Mouse (Mus musculus): ENCODE data around the gene Gba2. TPM values are rescaled to one million over a fixed set of nuclear protein-coding genes. Genes with fewer than 3 reads are reported as not detected.

Gba2 gene
- polyA plus RNA-seq, 1 experiment from 2014 or later = 26.9 TPM

DNA sequence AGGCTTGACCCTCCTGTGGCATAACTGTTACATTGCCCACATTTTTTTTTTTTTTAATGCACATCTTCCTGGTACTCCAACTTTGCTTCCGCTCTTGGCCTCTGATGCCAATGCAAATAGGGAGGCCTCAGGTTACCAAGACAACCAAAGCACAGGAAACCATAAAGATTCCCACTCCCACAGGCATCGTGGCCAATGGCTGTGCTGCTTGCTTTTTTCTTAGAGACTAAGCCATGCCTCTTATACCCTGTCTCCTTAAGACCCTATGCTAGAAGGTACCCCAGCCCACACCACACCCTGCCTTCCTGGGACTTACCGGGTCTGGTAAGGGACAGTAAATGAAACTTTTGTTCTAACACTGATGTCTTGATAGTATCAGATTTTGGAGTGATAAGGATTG lies 14.8 kb upstream of the Gba2 start:
- Histone ChIP-seq H3K9ac (no peak overlapping the region), H3K36me3 (no peaks in the 10 kb centered on the region), H3K4me1 (peaks cover 4% of the 10 kb centered on the region; the same call in 1 of the 2 replicates), H3K4me2 (replicated peaks) (no peak overlapping the region), H3K27me3 (no peaks in the 10 kb centered on the region), H3K4me3 (no peak overlapping the region), H3K9me3 (no peaks in the 10 kb centered on the region), H3K27ac (no peak overlapping the region)
- 53% methylated on average over 3 of the region's 3 CpGs for WGBS
- no peak for ATAC-seq (ENCODE audit: low FRiP score, low read depth)

DNA sequence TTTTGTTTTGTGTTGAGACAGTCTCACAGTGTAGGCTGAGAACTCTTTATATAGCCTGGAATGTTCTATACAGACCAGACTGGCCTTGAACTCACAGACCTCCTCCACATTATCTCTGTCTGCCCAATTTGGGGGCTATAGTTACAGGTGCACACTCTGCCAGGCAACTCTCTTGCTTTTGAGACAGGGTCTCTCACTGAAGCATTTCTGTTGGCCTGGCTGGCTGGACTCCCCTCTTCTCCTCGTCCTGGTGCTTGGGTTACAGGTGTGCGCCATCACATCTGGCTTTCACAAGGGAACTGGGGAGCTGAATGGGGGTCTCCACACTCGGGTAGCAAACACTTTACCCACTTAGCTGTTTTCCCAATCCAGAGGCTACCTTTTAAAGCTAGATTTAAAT lies 13.3 kb upstream of the Gba2 start:
- no peak overlapping the region for H3K4me2 ChIP-seq (replicated peaks)
- ATAC-seq (ENCODE audit: low FRiP score, low read depth) = no peak
- H3K9me3 ChIP-seq = no peaks in the 10 kb centered on the region
- WGBS = 59% methylated on average over 3 of the region's 3 CpGs
- H3K4me3 ChIP-seq = no peak overlapping the region
- H3K36me3 ChIP-seq = no peaks in the 10 kb centered on the region
- peaks cover 9% of the 10 kb centered on the region for H3K4me1 ChIP-seq
- no peak overlapping the region for H3K9ac ChIP-seq
- H3K27me3 ChIP-seq = no peaks in the 10 kb centered on the region
- H3K27ac ChIP-seq = no peak overlapping the region

DNA sequence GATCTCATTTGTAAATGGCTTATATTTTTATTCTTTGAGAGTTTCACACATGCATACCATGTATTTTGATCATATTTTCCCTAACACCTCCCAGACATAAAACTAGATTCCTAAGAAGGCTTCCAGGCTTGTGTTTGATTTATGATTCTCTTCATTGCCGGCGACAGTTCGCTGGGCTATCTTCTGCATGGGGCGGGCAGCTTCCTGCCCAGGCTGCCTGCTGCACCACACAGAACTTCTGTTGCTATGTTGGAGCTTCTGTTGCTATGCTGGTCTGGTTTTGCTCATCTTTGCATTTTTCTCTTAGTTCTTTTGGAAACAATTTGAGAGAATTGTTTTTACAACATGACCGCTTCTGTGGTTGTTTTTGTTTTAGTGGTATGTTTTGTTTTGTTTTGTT lies 12.9 kb upstream of the Gba2 start:
- 73% methylated on average over 5 of the region's 5 CpGs for WGBS
- no peak for ATAC-seq (ENCODE audit: low FRiP score, low read depth)
- Histone ChIP-seq H3K9me3 (no peaks in the 10 kb centered on the region), H3K27me3 (no peaks in the 10 kb centered on the region), H3K4me3 (no peak overlapping the region), H3K36me3 (no peaks in the 10 kb centered on the region), H3K4me1 (peaks cover 9% of the 10 kb centered on the region), H3K27ac (no peak overlapping the region), H3K9ac (no peak overlapping the region), H3K4me2 (replicated peaks) (no peak overlapping the region)

DNA sequence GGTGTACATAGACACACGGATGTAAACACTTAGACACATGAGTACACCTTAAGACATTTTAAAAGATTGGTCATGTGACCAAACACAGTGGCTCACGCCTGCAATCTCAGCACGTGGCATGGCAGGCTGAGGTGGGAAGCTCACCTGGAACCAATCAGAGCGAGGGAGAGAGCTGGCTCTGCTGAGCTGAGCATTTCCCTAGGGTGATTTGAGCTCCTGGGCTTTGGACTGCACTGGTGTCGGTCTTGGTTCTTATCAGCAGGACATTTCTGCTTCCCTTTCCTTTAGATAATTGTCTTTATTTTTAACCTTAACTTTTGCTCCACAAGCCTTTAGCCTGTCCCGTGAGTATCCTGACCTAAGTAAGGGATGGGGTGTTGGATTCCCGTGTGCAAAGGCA lies 9.0 kb upstream of the Gba2 start:
- WGBS = 40% methylated on average over 7 of the region's 7 CpGs
- H3K27me3 ChIP-seq = no peaks in the 10 kb centered on the region
- no peak overlapping the region for H3K4me3 ChIP-seq
- no peak overlapping the region for H3K27ac ChIP-seq
- peaks cover 5% of the 10 kb centered on the region for H3K4me1 ChIP-seq
- H3K36me3 ChIP-seq = peaks cover 26% of the 10 kb centered on the region
- H3K9me3 ChIP-seq = no peaks in the 10 kb centered on the region
- no peak overlapping the region for H3K9ac ChIP-seq
- H3K4me2 ChIP-seq (replicated peaks) = no peak overlapping the region
- 0 out of 2 replicates have a peak, but pooled peaks have one; percentile 10 for ATAC-seq (ENCODE audit: low FRiP score, low read depth)

DNA sequence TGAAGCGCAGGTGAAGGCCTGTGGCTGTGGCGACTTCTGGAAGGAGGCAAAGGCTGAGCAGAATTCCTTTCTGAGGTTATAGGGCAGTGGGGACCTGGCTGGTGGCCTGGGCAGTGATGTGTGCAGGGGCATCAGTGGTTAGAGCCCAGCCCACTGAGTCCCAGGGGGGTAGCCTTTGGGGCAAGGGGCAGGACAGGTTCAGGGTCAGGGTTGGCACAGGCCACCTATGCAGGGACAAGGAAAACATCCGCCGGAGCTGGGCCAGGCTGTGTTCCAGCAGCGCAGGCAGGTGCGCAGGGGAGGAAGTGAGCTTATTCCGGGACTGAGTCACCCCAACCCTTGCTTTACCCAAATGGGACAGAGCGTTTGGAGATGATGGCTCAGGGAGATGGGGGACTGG lies 7.7 kb upstream of the Gba2 start:
- Histone ChIP-seq H3K9me3 (no peaks in the 10 kb centered on the region), H3K4me3 (no peak overlapping the region), H3K27me3 (no peaks in the 10 kb centered on the region), H3K36me3 (peaks cover 38% of the 10 kb centered on the region), H3K9ac (peak overlapping the region; percentile 25; the same call in 1 of the 2 replicates), H3K4me2 (replicated peaks) (no peak overlapping the region), H3K27ac (no peak overlapping the region), H3K4me1 (peaks cover 5% of the 10 kb centered on the region)
- WGBS = 68% methylated on average over 8 of the region's 8 CpGs
- no peak; the same call in 1 of the 2 replicates for ATAC-seq (ENCODE audit: low FRiP score, low read depth)

DNA sequence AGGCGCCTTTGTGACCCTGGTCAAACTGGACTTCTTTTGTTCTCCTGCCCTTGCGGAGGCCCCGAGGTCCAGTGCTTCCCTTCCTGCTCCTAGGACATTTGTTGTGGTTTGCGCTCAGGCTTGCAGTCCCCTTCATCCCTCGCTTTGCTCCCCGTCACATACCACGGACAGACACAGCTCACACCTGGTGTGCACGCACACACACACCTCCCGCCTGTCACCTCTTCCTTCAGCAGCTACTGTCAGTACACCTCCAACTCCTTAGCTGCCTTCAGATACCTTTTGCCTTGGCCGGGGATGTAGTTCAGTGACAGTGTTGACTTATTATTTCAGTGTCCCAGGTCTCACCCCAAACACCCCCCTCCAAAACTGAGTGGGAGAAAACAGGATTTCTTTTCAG lies 7.0 kb upstream of the Gba2 start:
- Histone ChIP-seq H3K27ac (no peak overlapping the region), H3K9ac (no peak overlapping the region), H3K36me3 (peaks cover 46% of the 10 kb centered on the region), H3K4me2 (replicated peaks) (no peak overlapping the region), H3K4me1 (peaks cover 5% of the 10 kb centered on the region), H3K9me3 (no peaks in the 10 kb centered on the region), H3K4me3 (no peak overlapping the region), H3K27me3 (no peaks in the 10 kb centered on the region)
- no peak for ATAC-seq (ENCODE audit: low FRiP score, low read depth)
- 66% methylated on average over 9 of the region's 10 CpGs for WGBS

DNA sequence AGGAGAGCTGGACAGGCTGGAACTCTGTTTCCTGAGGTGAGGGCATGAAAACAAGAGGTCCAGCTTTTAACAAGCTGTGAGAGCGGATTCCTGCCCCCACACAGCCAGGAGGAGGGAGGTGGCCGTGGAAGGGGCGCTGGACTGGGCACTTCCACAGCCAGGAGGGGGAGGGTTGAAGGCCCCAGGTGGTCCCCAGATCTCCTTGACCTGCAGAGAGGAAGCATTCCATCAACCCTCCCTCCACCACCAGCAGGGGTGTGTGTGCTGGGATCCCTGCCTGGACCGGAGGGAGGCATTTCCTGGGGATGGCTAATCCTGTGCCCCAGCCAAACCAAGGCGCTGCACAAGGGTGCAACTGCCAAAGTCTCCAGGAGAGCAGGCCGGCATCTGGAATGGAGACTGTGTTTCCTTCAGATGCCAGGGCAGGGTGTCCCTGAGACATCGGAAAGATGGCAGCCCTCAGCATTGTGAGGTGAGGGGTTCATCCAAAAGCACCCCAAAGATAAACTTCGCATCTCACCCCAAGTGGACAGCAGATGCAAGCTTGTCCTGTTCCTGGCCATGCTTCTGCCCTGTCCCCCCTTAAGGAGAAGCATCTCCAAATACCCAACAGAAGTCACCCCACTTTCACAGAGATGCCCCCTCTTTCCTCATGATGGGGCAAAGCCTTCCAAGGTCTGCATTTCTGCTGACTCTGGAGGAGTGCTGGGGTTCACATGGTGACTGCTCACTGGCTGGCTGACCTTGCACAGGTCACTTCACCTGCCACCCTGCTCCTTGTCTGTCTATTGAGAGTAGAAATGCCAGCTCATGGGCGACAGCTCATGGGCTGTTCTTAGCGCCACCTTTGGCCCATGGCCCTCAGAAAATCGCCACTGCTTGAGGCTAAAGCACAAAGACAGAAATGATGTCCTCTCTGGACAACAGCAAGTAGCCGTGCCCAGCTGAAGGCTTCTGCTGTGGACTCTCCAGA lies 6.1 kb upstream of the Gba2 start, which contains the start of gene Msmp:
TSS of gene Msmp (minus strand) at position 51 of the 973 bp plus-strand sequence.
- ATAC-seq (ENCODE audit: low FRiP score, low read depth) = no peak
- Histone ChIP-seq H3K4me1 (peaks cover 13% of the 10 kb centered on the region), H3K4me3 (no peak within 1 kb of the TSS), H3K4me2 (replicated peaks) (no peak within 1 kb of the TSS), H3K9me3 (no peaks in the 10 kb centered on the region), H3K27me3 (no peaks in the 10 kb centered on the region), H3K9ac (peak within 1 kb of the TSS; percentile 13; the same call in 1 of the 2 replicates), H3K36me3 (peaks cover 51% of the 10 kb centered on the region), H3K27ac (no peak within 1 kb of the TSS; the same call in 1 of the 2 replicates)
- 66% methylated on average over 12 of the region's 12 CpGs for WGBS

DNA sequence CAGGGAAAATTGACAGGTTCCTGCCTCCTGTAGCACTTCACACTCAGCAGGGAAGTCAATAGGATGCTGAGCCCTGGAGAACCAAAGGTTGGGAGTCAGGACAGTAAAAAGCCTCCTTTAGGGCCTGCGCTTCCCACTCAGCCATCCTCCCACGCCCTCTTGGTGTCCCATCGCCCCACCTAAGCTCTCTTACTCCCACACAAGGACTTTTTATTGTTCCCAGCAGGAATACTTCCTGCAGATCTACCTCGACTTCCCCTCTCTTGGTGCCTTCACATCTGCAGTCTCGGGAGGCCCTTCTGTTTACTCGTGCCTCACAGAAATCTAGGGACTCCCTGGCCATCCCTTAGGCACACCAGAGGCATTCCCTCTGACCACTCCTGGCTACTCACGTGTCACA lies 4.7 kb upstream of the Gba2 start:
- no peak overlapping the region for H3K4me3 ChIP-seq
- H3K9ac ChIP-seq = no peak overlapping the region; the same call in 1 of the 2 replicates
- H3K4me2 ChIP-seq (replicated peaks) = no peak overlapping the region
- no peak overlapping the region for H3K27ac ChIP-seq
- peaks cover 51% of the 10 kb centered on the region for H3K36me3 ChIP-seq
- peaks cover 18% of the 10 kb centered on the region for H3K4me1 ChIP-seq
- 62% methylated on average over 7 of the region's 7 CpGs for WGBS
- no peaks in the 10 kb centered on the region for H3K9me3 ChIP-seq
- ATAC-seq (ENCODE audit: low FRiP score, low read depth) = no peak
- H3K27me3 ChIP-seq = no peaks in the 10 kb centered on the region

DNA sequence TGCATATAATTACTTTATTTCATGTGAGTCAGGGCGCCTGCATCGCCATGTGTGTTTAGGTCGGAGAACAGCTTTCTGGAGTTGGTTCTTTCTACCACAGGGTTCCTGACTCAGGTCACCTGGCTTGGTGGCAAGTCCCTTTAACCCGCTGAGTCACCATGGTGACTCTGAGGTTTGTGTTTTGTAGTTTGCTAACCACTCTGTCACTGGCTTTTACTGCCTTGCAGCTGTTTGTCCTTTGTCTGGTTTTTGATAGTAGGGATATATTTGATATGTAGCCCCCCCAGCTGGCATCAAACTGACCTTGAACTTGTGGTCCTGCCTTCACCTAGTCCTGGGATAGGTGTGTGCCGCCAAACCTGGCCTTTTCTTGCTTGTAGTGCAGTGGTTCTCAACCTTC lies 3.6 kb upstream of the Gba2 start:
- no peak for ATAC-seq (ENCODE audit: low FRiP score, low read depth)
- no peaks in the 10 kb centered on the region for H3K9me3 ChIP-seq
- H3K36me3 ChIP-seq = peaks cover 51% of the 10 kb centered on the region
- no peak overlapping the region for H3K9ac ChIP-seq
- H3K27me3 ChIP-seq = no peaks in the 10 kb centered on the region
- H3K4me2 ChIP-seq (replicated peaks) = no peak overlapping the region
- H3K4me1 ChIP-seq = peaks cover 21% of the 10 kb centered on the region
- H3K4me3 ChIP-seq = no peak overlapping the region
- no peak overlapping the region for H3K27ac ChIP-seq
- WGBS = 92% methylated on average over 5 of the region's 5 CpGs

DNA sequence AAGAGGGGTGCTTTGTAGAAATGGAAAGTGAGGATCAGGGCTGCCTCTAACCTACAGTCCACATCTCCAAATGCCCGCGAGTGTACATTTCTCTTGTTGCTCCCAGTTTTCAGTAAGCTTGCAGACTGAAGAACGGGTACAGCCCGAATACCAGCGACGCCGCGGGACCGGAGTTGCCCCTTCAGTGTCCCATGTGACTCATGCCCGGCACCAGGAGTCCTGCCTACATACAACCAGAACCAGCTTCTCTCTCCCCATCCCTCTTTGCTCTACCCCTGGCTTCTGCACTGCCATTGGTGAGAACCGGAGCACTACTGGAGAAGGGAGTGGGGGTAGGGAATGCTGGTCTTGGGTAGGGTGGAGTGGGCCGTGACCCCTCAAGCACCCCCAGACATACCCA lies 2.7 kb upstream of the Gba2 start:
- Histone ChIP-seq H3K9ac (no peak overlapping the region), H3K4me1 (peaks cover 30% of the 10 kb centered on the region), H3K27ac (no peak overlapping the region), H3K36me3 (peaks cover 54% of the 10 kb centered on the region), H3K4me3 (no peak overlapping the region), H3K27me3 (no peaks in the 10 kb centered on the region), H3K4me2 (replicated peaks) (no peak overlapping the region), H3K9me3 (no peaks in the 10 kb centered on the region)
- 92% methylated on average over 12 of the region's 12 CpGs for WGBS
- no peak for ATAC-seq (ENCODE audit: low FRiP score, low read depth)

DNA sequence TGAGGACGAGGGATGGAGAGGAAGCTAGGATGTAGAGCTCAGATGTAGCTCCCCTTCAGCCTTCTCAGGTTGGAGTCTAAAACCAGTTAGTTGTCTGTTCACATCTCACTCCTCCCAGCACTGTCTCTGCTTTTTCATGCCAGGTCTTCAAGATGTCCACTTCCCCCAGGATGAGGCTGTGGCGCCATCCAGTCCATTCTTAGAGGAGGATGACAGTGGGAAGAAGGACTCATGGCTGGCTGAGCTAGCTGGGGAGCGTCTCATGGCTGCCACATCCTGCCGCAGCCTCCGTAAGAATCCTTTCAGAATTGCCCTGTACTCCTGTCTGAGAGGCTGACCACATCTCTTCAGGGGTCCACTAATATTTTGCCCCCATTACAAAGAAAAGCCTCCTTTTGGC lies 2.0 kb upstream of the Gba2 start:
- Histone ChIP-seq H3K27me3 (no peaks in the 10 kb centered on the region), H3K4me3 (no peak overlapping the region), H3K4me1 (peaks cover 36% of the 10 kb centered on the region), H3K9me3 (no peaks in the 10 kb centered on the region), H3K4me2 (replicated peaks) (no peak overlapping the region), H3K9ac (no peak overlapping the region), H3K36me3 (peaks cover 54% of the 10 kb centered on the region), H3K27ac (no peak overlapping the region)
- WGBS = 91% methylated on average over 5 of the region's 5 CpGs
- no peak for ATAC-seq (ENCODE audit: low FRiP score, low read depth)

DNA sequence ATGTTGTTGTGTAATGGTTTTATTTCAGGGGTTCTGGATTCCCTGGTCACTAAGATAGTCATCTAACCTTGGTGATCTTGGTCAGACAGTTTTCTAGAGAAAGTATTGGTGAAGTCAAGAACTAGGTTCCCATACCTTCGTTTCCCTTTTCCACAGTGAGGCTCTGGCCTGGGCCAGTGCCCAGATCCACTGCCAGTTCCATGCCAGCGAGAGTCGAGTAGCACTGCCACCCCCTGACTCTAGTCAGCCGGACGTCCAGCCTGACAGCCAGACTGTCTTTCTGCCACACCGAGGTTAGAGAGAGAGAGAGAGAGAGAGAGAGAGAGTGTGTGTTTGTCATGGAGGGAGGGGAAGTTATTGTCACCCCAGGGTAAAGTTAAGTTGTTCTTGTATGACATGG lies 1.1 kb upstream of the Gba2 start:
- Histone ChIP-seq H3K4me1 (peaks cover 46% of the 10 kb centered on the region), H3K9ac (peak overlapping the region; percentile 90), H3K4me3 (peak overlapping the region; percentile 87), H3K36me3 (peaks cover 51% of the 10 kb centered on the region), H3K27me3 (no peaks in the 10 kb centered on the region), H3K4me2 (replicated peaks) (peak overlapping the region; percentile 96), H3K27ac (no peak overlapping the region), H3K9me3 (no peaks in the 10 kb centered on the region)
- no peak for ATAC-seq (ENCODE audit: low FRiP score, low read depth)
- 86% methylated on average over 6 of the region's 6 CpGs for WGBS

All from limb, embryonic 13.5 days (tissue).